Mouse (Mus musculus): ENCODE results near the gene Spink4. TPM values are rescaled to one million over a fixed set of nuclear protein-coding genes. Genes with fewer than 3 reads are reported as not detected.

Gene Spink4
- total and polyA plus RNA-seq, 3 experiments: 0.19 to 1.4 TPM; not detected in 1

DNA sequence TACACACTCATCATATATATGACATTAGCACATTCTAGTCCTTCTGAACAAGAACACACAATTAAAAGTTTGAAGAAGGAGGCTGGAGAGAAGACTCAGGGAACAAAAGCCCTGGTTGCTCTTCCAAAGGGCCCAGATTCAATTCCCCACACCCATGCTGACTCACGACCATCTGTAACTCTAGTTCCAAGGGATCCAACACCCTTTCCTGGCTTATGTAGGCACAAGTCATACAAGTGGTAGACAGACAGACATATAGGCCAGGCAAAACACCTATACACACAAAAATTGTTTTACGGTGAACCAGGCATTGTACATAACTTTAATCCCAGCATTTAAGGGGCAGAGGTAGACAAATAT is 34.7 kb upstream of the Spink4 start:
- no peaks in the 10 kb centered on the region for H3K36me3 ChIP-seq (ENCODE audit: control insufficient read depth in 1 of 2, insufficient read depth in 2 of 2, low read length in 2 of 2)
- TF ChIP-seq MYC (IDR thresholded peaks at IDR 0.05; ENCODE audit: low read depth, low read length) (no peak), POLR2AphosphoS5 (IDR thresholded peaks at IDR 0.05; ENCODE audit: borderline replicate concordance, low read depth, low read length) (no peak)
- H3K4me3 ChIP-seq (ENCODE audit: control insufficient read depth in 1 of 2, insufficient read depth in 1 of 2, low read depth in 2 of 2, low read length in 2 of 2): no peak overlapping the region
- H3K4me1 ChIP-seq (ENCODE audit: control insufficient read depth in 1 of 2, insufficient read depth in 2 of 2, low read length in 2 of 2): no peaks in the 10 kb centered on the region
- H3K27ac ChIP-seq (ENCODE audit: control insufficient read depth, low read depth, low read length): no peak overlapping the region
- no peak for DNase-seq (ENCODE audit: low read depth, low spot score)
- no peak overlapping the region for H3K9ac ChIP-seq (ENCODE audit: control insufficient read depth, low read depth, low read length, poor library complexity, severe bottlenecking)
- no peaks in the 10 kb centered on the region for H3K79me2 ChIP-seq (ENCODE audit: control insufficient read depth, insufficient read depth, low read length, poor library complexity)
- no peaks in the 10 kb centered on the region for H3K9me3 ChIP-seq (replicated peaks; ENCODE audit: insufficient read depth, low read length)
- peaks cover 0 to 1% of the 10 kb centered on the region in 2 experiments; a peak in 1 of 4 replicates for H3K27me3 ChIP-seq (ENCODE audit: control insufficient read depth in 1 of 2, insufficient read depth in 2 of 2, low read length in 2 of 2)

- Histone ChIP-seq H3K27ac (ENCODE audit: control insufficient read depth, low read depth, low read length) (no peak overlapping the region), H3K4me3 (ENCODE audit: control insufficient read depth in 1 of 2, insufficient read depth in 1 of 2, low read depth in 2 of 2, low read length in 2 of 2) (no peak overlapping the region), H3K79me2 (ENCODE audit: control insufficient read depth, insufficient read depth, low read length, poor library complexity) (no peaks in the 10 kb centered on the region), H3K9me3 (replicated peaks; ENCODE audit: insufficient read depth, low read length) (no peaks in the 10 kb centered on the region), H3K9ac (ENCODE audit: control insufficient read depth, low read depth, low read length, poor library complexity, severe bottlenecking) (no peak overlapping the region), H3K27me3 (ENCODE audit: control insufficient read depth in 1 of 2, insufficient read depth in 2 of 2, low read length in 2 of 2) (peaks cover 0 to 1% of the 10 kb centered on the region in 2 experiments; a peak in 1 of 4 replicates), H3K36me3 (ENCODE audit: control insufficient read depth in 1 of 2, insufficient read depth in 2 of 2, low read length in 2 of 2) (no peaks in the 10 kb centered on the region), H3K4me1 (ENCODE audit: control insufficient read depth in 1 of 2, insufficient read depth in 2 of 2, low read length in 2 of 2) (no peaks in the 10 kb centered on the region)
- TF ChIP-seq NRF1 (IDR thresholded peaks at IDR 0.05; ENCODE audit: insufficient read depth, low read depth, low read length, poor library complexity, severe bottlenecking) (no peak), TAL1 (IDR thresholded peaks at IDR 0.05; ENCODE audit: low read length) (no peak), GABPA (IDR thresholded peaks at IDR 0.05; ENCODE audit: low read depth, low read length) (no peak), ZNF384 (IDR thresholded peaks at IDR 0.05; ENCODE audit: low read depth, low read length) (no peak), GATA1 (IDR thresholded peaks at IDR 0.05; ENCODE audit: low read depth, low read length) (no peak), RCOR1 (IDR thresholded peaks at IDR 0.05; ENCODE audit: low read depth, low read length) (no peak), POLR2AphosphoS5 (IDR thresholded peaks at IDR 0.05; ENCODE audit: borderline replicate concordance, low read depth, low read length) (no peak), EP300 (IDR thresholded peaks at IDR 0.05; ENCODE audit: low read depth in 1 of 2, low read length in 2 of 2) (no peak)
- DNase-seq (ENCODE audit: low read depth, low spot score): no peak
Observed at GRCm38 (mm10) chr4:40885883-40886282, 34.0 kb upstream of the Spink4 start.

- DNase-seq (ENCODE audit: low read depth, low spot score): no peak
- Histone ChIP-seq H3K9me3 (replicated peaks; ENCODE audit: insufficient read depth, low read length) (no peaks in the 10 kb centered on the region), H3K36me3 (ENCODE audit: control insufficient read depth in 1 of 2, insufficient read depth in 2 of 2, low read length in 2 of 2) (no peaks in the 10 kb centered on the region), H3K27ac (ENCODE audit: control insufficient read depth, low read depth, low read length) (no peak overlapping the region), H3K9ac (ENCODE audit: control insufficient read depth, low read depth, low read length, poor library complexity, severe bottlenecking) (no peak overlapping the region), H3K4me3 (ENCODE audit: control insufficient read depth in 1 of 2, insufficient read depth in 1 of 2, low read depth in 2 of 2, low read length in 2 of 2) (no peak overlapping the region), H3K27me3 (ENCODE audit: control insufficient read depth in 1 of 2, insufficient read depth in 2 of 2, low read length in 2 of 2) (peaks cover 0 to 1% of the 10 kb centered on the region in 2 experiments; a peak in 1 of 4 replicates), H3K4me1 (ENCODE audit: control insufficient read depth in 1 of 2, insufficient read depth in 2 of 2, low read length in 2 of 2) (no peaks in the 10 kb centered on the region), H3K79me2 (ENCODE audit: control insufficient read depth, insufficient read depth, low read length, poor library complexity) (no peaks in the 10 kb centered on the region)
- TF ChIP-seq MYC (IDR thresholded peaks at IDR 0.05; ENCODE audit: low read depth, low read length): no peak
- TF ChIP-seq POLR2AphosphoS5 (IDR thresholded peaks at IDR 0.05; ENCODE audit: borderline replicate concordance, low read depth, low read length): no peak
- TF ChIP-seq MEF2A (IDR thresholded peaks at IDR 0.05; ENCODE audit: extremely low read depth, insufficient replicate concordance, low read depth, low read length, poor library complexity, severe bottlenecking): no peak
- no peak for TF ChIP-seq GATA1 (IDR thresholded peaks at IDR 0.05; ENCODE audit: low read depth, low read length)
- no peak for TF ChIP-seq SMC3 (IDR thresholded peaks at IDR 0.05; ENCODE audit: low read depth, low read length)
- TF ChIP-seq MAZ (IDR thresholded peaks at IDR 0.05; ENCODE audit: low read depth, low read length): no peak
- TF ChIP-seq RCOR1 (IDR thresholded peaks at IDR 0.05; ENCODE audit: low read depth, low read length): no peak
- TF ChIP-seq NELFE (IDR thresholded peaks at IDR 0.05; ENCODE audit: low read depth, low read length): no peak
- TF ChIP-seq CHD1 (IDR thresholded peaks at IDR 0.05; ENCODE audit: low read depth, low read length): no peak
- TF ChIP-seq ZNF384 (IDR thresholded peaks at IDR 0.05; ENCODE audit: low read depth, low read length): no peak
- TF ChIP-seq ZMIZ1 (IDR thresholded peaks at IDR 0.05; ENCODE audit: low read depth, low read length): no peak
- TF ChIP-seq ZKSCAN1 (IDR thresholded peaks at IDR 0.05; ENCODE audit: low read depth, low read length): no peak
- TF ChIP-seq ELF1 (IDR thresholded peaks at IDR 0.05; ENCODE audit: low read depth, low read length): no peak
- no peak for TF ChIP-seq HCFC1 (IDR thresholded peaks at IDR 0.05; ENCODE audit: low read depth, low read length)
- TF ChIP-seq MXI1 (IDR thresholded peaks at IDR 0.05; ENCODE audit: low read depth, low read length): no peak
- TF ChIP-seq MAFK (IDR thresholded peaks at IDR 0.05; ENCODE audit: borderline replicate concordance, low read depth, low read length): no peak
- no peak for TF ChIP-seq ETS1 (IDR thresholded peaks at IDR 0.05; ENCODE audit: low read depth, low read length)
- no peak for TF ChIP-seq BHLHE40 (IDR thresholded peaks at IDR 0.05; ENCODE audit: borderline replicate concordance, low read depth, low read length)
- no peak for TF ChIP-seq MYB (IDR thresholded peaks at IDR 0.05; ENCODE audit: low read depth, low read length)
Observed at GRCm38 (mm10) chr4:40888839-40889238, 31.0 kb upstream of the Spink4 start.
